Mouse (Mus musculus) hindbrain, embryonic 12.5 days (tissue): Measurements from ENCODE around the gene Sord. TPM values are rescaled to one million over a fixed set of nuclear protein-coding genes. Genes with fewer than 3 reads are reported as not detected.
A peak's percentile ranks its signal among the peaks of the same experiment; 100 is the strongest.

Experiments
- ATAC-seq: fragments of 200-750 bp; cut with Nextera tagmentation; 2 replicates; pipeline ENCODE4 v1.8.0; 2017; ENCODE audit warnings: moderate TSS enrichment; ENCODE audit not compliant: low FRiP score
- H3K27ac ChIP-seq: fragments of 300-500 bp; sonication (generic); 2 replicates; pipeline ENCODE4 v1.5.1; 2016; ENCODE audit warnings: mild to moderate bottlenecking
- H3K27me3 ChIP-seq: fragments of 300-500 bp; sonication (generic); 2 replicates; pipeline ENCODE4 v1.6.1; 2016; ENCODE audit warnings: mild to moderate bottlenecking
- H3K36me3 ChIP-seq: fragments of 300-500 bp; sonication (generic); 2 replicates; pipeline ENCODE4 v1.6.1; 2016; ENCODE audit warnings: mild to moderate bottlenecking
- H3K4me1 ChIP-seq: fragments of 300-500 bp; sonication (generic); 2 replicates; pipeline ENCODE4 v1.6.1; 2016
- H3K4me2 ChIP-seq: fragments of 300-500 bp; sonication (generic); replicated peaks from 2 replicates; pipeline ENCODE4 v1.6.1; 2016; ENCODE audit warnings: mild to moderate bottlenecking
- H3K4me3 ChIP-seq: fragments of 300-500 bp; sonication (generic); 2 replicates; pipeline ENCODE4 v1.5.1; 2016; ENCODE audit warnings: mild to moderate bottlenecking
- H3K9ac ChIP-seq: fragments of 300-500 bp; sonication (generic); 2 replicates; pipeline ENCODE4 v1.6.1; 2016; ENCODE audit warnings: mild to moderate bottlenecking, moderate library complexity
- H3K9me3 ChIP-seq: fragments of 300-500 bp; sonication (generic); replicated peaks from 2 replicates; pipeline ENCODE4 v1.6.1; 2016; ENCODE audit warnings: mild to moderate bottlenecking
- WGBS: fragments of 180-500 bp; shearing (Covaris S2); methylation state at CpG from one replicate; pipeline ENCODE4 v1.1.7; 2016; 5-methylcytosine and 5-hydroxymethylcytosine counted together
- polyA plus RNA-seq: library from polyadenylated mRNA; unstranded; fragments of >200 nt; fragmentation: Nextera tagmentation; extraction: Ambion mirVana; gene quantifications from 2 replicates; pipeline ENCODE4 v1.2.1, GENCODE M21; 2016

Gene Sord
- polyA plus RNA-seq, 1 experiment from 2014 or later = 20.0 TPM

DNA sequence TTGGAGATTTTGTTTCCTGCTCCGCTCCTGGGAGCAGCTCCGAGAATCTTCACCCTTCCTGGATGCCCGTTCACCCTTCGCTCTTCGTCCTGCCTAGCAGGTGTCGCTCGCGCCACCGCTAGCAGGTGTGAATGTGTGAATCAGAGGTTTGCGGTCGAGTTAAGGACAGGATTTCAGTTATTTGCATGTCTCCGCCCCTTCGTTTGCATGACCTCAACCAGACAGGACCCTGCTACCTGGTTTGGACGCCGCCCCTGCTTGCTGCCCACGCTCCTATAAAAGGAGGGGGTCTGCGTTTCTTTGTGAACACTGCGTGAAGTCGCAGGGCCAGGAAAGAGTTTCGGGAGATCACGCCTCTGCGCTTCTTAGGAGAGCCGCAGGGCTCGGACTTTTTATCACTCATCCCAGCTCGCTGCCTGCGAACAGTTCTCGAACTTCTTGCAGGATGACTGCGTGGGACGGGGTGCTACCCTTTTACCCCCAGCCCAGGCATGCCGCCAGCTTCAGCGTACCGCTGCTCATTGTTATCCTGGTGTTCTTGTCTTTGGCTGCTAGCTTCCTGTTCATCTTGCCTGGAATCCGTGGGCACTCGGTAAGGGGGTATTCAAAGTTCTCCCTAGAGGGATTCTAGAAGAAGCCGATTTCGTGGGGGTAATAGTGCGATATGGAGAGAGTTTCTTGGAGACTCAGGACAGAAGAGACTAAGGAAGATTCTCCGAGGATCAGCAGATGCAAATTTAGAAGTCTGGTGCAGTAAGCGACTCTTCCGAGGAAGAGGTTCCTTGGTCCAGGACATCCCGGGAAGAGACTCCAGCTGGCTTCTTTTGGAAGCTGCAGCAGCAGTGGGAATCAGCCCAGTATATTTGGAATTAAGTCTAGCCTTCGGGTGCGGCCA is 64.3 kb downstream of the Sord start, which contains the start of gene Duoxa2:
Gene Duoxa2 (plus strand): TSS at position 305 of the 895 bp plus-strand sequence.
- Histone ChIP-seq H3K9ac (no peak within 1 kb of the TSS), H3K4me1 (peaks cover 37% of the 10 kb centered on the region), H3K4me3 (peak within 1 kb of the TSS; percentile 23), H3K27ac (no peak within 1 kb of the TSS), H3K36me3 (no peaks in the 10 kb centered on the region), H3K27me3 (peaks cover 99% of the 10 kb centered on the region), H3K4me2 (peak within 1 kb of the TSS; percentile 43), H3K9me3 (no peaks in the 10 kb centered on the region)
- ATAC-seq = no peak
- under 1% methylated on average over 43 of the region's 43 CpGs for WGBS

- Histone ChIP-seq H3K9me3 (no peaks in the 10 kb centered on the region), H3K27me3 (peaks cover 96% of the 10 kb centered on the region), H3K4me3 (no peak overlapping the region), H3K4me1 (peaks cover 37% of the 10 kb centered on the region), H3K4me2 (no peak overlapping the region), H3K27ac (no peak overlapping the region), H3K36me3 (no peaks in the 10 kb centered on the region), H3K9ac (no peak overlapping the region)
- 7% methylated on average over 14 of the region's 14 CpGs for WGBS
- ATAC-seq = no peak
These were observed 65.5 kb downstream of the Sord start for GRCm38 (mm10) chr2:122299911-122300655.

- 0 out of 2 replicates have a peak, but pooled peaks have one; percentile 1 for ATAC-seq
- H3K4me1 ChIP-seq = peaks cover 37% of the 10 kb centered on the region
- peaks cover 96% of the 10 kb centered on the region for H3K27me3 ChIP-seq
- H3K36me3 ChIP-seq = no peaks in the 10 kb centered on the region
- H3K9me3 ChIP-seq = no peaks in the 10 kb centered on the region
- no peak overlapping the region for H3K9ac ChIP-seq
- peak overlapping the region; percentile 42 for H3K4me3 ChIP-seq
- H3K4me2 ChIP-seq = no peak overlapping the region
- 4% methylated on average over 14 of the region's 14 CpGs for WGBS
- H3K27ac ChIP-seq = no peak overlapping the region
These were observed 66.1 kb downstream of the Sord start for GRCm38 (mm10) chr2:122300656-122301020.

DNA sequence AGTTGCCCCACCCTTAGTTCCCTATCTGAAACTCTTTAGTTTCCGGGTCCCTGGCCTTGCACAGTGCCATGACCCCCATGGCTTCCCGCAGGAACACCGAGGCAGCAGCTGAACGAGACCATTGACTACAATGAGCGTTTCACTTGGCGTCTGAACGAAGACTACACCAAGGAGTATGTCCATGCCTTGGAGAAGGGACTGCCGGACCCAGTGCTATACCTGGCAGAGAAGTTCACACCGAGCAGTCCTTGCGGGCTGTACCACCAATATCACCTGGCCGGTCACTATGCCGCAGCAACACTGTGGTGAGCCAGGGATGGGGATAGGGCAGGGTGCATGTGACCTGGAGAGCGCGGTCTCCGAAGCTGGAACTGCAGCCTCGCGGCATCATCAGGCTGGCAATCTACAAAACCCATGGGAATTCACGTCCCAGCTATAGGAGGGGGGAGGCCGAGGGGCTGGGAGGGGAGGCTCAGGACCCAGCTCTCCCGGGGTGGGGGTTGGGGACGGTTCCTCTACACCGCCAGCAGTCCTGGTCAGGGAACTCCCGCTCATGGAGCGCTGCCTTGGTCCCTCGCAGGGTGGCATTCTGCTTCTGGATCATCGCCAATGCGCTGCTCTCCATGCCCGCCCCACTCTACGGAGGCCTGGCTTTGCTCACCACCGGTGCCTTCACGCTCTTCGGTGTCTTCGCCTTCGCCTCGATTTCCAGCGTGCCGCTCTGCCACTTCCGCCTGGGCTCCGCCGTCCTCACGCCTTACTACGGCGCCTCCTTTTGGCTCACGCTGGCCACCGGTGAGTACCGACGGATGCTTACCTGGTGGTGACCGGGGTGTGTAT is 66.8 kb downstream of the Sord start:
- WGBS = under 1% methylated on average over 48 of the region's 48 CpGs
- peaks cover 96% of the 10 kb centered on the region for H3K27me3 ChIP-seq
- H3K4me2 ChIP-seq = peak overlapping the region; percentile 77
- peaks cover 37% of the 10 kb centered on the region for H3K4me1 ChIP-seq
- H3K9ac ChIP-seq = peak overlapping the region; percentile 53
- H3K36me3 ChIP-seq = no peaks in the 10 kb centered on the region
- peak; percentile 50 for ATAC-seq
- H3K4me3 ChIP-seq = peak overlapping the region; percentile 42
- no peaks in the 10 kb centered on the region for H3K9me3 ChIP-seq
- no peak overlapping the region for H3K27ac ChIP-seq

DNA sequence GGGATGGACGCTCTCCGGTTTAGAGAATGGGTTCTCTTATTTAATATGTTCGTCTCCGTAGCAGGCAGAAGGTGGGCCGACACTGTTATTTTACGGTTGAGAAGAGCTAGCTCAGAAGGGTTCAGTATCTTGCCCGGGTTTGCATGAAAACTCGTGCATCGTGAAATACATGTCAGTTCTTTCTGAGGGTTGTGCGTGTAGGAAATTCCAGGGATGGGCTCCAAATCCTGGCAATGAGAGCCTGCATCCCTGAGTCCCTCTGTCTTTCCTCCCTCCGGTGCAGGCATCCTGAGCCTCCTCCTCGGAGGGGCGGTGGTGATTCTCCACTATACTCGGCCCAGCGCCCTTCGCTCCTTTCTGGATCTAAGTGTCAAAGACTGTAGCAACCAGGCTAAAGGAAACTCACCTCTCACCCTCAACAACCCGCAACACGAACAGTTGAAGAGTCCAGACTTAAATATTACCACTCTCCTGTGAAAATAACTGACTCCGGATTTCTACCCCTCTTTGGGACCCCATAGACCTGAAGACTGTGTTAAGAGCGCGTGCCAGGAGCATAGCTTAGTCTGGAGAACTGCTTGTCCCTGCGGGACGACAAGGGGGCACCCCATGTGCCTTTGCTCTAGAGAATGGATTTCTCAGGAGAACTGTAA is 67.5 kb downstream of the Sord start:
- Histone ChIP-seq H3K4me3 (peak overlapping the region; percentile 42), H3K9ac (peak overlapping the region; percentile 53; the same call in 1 of the 2 replicates), H3K4me2 (peak overlapping the region; percentile 77), H3K27ac (no peak overlapping the region), H3K27me3 (peaks cover 97% of the 10 kb centered on the region), H3K36me3 (no peaks in the 10 kb centered on the region), H3K9me3 (no peaks in the 10 kb centered on the region), H3K4me1 (peaks cover 34% of the 10 kb centered on the region)
- ATAC-seq = no peak
- WGBS = 6% methylated on average over 23 of the region's 23 CpGs

- H3K4me2 ChIP-seq = no peak overlapping the region
- H3K9me3 ChIP-seq = no peaks in the 10 kb centered on the region
- no peak overlapping the region for H3K27ac ChIP-seq
- peaks cover 96% of the 10 kb centered on the region for H3K27me3 ChIP-seq
- 0 out of 2 replicates have a peak, but pooled peaks have one; percentile 38 for ATAC-seq
- H3K4me1 ChIP-seq = peaks cover 28% of the 10 kb centered on the region
- H3K36me3 ChIP-seq = no peaks in the 10 kb centered on the region
- H3K9ac ChIP-seq = no peak overlapping the region
- 12% methylated on average over 9 of the region's 9 CpGs for WGBS
- no peak overlapping the region for H3K4me3 ChIP-seq
These were observed 68.2 kb downstream of the Sord start for GRCm38 (mm10) chr2:122302574-122303241.

DNA sequence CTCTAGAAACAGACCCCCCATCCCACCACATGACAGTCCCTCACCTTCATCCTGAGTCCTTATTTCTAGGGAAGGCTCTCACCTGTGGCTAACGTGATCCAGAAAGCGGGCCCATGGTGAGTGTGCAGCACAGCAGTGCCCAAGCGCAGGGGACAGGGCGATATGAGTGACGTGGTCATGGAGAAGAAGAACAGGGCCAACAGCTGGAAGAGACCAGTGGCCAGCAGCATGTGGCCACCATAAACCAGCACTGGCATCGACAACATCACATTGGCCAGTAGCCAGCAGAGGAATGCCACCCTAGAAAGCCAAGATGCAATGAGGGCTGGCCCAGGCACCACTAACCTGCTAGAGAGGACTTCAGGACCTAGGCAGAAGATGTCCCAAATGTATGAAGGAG is 70.0 kb downstream of the Sord start:
- H3K4me2 ChIP-seq = no peak overlapping the region
- no peaks in the 10 kb centered on the region for H3K9me3 ChIP-seq
- H3K36me3 ChIP-seq = no peaks in the 10 kb centered on the region
- no peak overlapping the region for H3K27ac ChIP-seq
- peaks cover 15% of the 10 kb centered on the region for H3K4me1 ChIP-seq
- WGBS = 91% methylated on average over 6 of the region's 6 CpGs
- no peak for ATAC-seq
- no peak overlapping the region for H3K9ac ChIP-seq
- H3K4me3 ChIP-seq = no peak overlapping the region
- H3K27me3 ChIP-seq = peaks cover 92% of the 10 kb centered on the region

GRCm38 (mm10) chr2:122305097-122305892 is 70.7 kb downstream of the Sord start:
- H3K36me3 ChIP-seq = no peaks in the 10 kb centered on the region
- ATAC-seq = no peak
- no peak overlapping the region for H3K4me3 ChIP-seq
- H3K4me2 ChIP-seq = no peak overlapping the region
- H3K27me3 ChIP-seq = peaks cover 84% of the 10 kb centered on the region
- WGBS = 84% methylated on average over 16 of the region's 16 CpGs
- H3K9ac ChIP-seq = no peak overlapping the region
- no peaks in the 10 kb centered on the region for H3K9me3 ChIP-seq
- no peak overlapping the region for H3K27ac ChIP-seq
- H3K4me1 ChIP-seq = peaks cover 15% of the 10 kb centered on the region

DNA sequence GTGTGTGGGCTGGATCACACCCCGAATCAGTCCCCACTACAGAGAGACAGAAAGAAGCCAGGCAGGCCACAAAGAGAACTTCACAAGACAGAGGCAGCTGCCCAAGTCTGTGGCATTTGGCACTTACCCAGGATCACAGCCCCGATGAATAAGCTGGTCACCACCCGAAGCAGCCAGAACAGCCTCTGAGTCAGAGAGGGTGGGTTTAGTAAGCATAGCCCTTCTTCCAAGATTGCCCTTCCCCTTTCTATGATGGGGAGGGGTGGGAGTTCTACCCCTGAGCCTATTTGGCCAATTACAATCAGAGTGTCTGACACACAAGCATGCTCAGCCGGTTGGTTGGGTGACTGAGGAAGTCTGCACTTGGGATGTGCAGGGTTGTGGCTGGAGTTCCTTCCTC is 71.6 kb downstream of the Sord start:
- peaks cover 75% of the 10 kb centered on the region for H3K27me3 ChIP-seq
- peaks cover 12% of the 10 kb centered on the region for H3K4me1 ChIP-seq
- H3K9ac ChIP-seq = no peak overlapping the region
- no peaks in the 10 kb centered on the region for H3K36me3 ChIP-seq
- ATAC-seq = no peak
- no peak overlapping the region for H3K4me2 ChIP-seq
- no peak overlapping the region for H3K4me3 ChIP-seq
- 74% methylated on average over 4 of the region's 4 CpGs for WGBS
- no peak overlapping the region for H3K27ac ChIP-seq
- no peaks in the 10 kb centered on the region for H3K9me3 ChIP-seq

DNA sequence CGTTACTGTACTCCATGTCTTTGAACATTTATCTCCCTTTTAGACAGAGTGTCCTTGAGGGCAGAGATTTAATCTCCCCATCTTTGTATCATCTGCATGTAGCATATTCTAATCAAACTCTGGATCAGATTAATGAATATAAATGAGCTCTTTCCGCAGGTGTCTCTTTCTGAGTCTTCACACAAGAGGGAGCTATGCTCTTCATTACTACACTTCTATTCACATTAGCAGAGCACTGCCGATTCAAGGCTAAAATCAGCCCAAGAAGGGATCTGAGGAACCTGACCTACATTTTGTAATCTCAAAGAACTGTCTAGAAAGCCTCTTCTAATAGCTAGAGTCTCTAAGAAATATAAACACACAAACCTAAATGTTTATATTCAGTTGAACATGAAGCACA is 75.1 kb downstream of the Sord start:
- Histone ChIP-seq H3K4me3 (no peak overlapping the region), H3K27me3 (peaks cover 73% of the 10 kb centered on the region), H3K27ac (no peak overlapping the region), H3K4me1 (peaks cover 10% of the 10 kb centered on the region), H3K36me3 (no peaks in the 10 kb centered on the region), H3K4me2 (no peak overlapping the region), H3K9me3 (no peaks in the 10 kb centered on the region), H3K9ac (no peak overlapping the region)
- no peak for ATAC-seq
- 37% methylated on average over 3 of the region's 3 CpGs for WGBS
